Mouse (Mus musculus) hindbrain, embryonic 10.5 days (tissue): ENCODE results near the gene Gm42906. TPM values are rescaled to one million over a fixed set of nuclear protein-coding genes. Genes with fewer than 3 reads are reported as not detected.

Experiments used
- DNase-seq: peaks from one replicate; pipeline ENCODE4 v3.0.0-alpha.2; 2017; ENCODE audit warnings: low spot score
- H3K27ac ChIP-seq: fragments of 300-500 bp; sonication (generic); 2 replicates; pipeline ENCODE4 v1.5.1; 2016; ENCODE audit warnings: mild to moderate bottlenecking, moderate library complexity
- H3K27me3 ChIP-seq: fragments of 300-500 bp; sonication (generic); 2 replicates; pipeline ENCODE4 v1.6.1; 2016; ENCODE audit warnings: mild to moderate bottlenecking; ENCODE audit not compliant: poor library complexity, insufficient read depth, severe bottlenecking
- H3K36me3 ChIP-seq: fragments of 300-500 bp; sonication (generic); 2 replicates; pipeline ENCODE4 v1.6.1; 2016; ENCODE audit warnings: mild to moderate bottlenecking, moderate library complexity
- H3K4me1 ChIP-seq: fragments of 300-500 bp; sonication (generic); replicated peaks from 2 replicates; pipeline ENCODE4 v1.6.1; 2016; ENCODE audit warnings: mild to moderate bottlenecking
- H3K4me3 ChIP-seq: fragments of 300-500 bp; sonication (generic); 2 replicates; pipeline ENCODE4 v1.5.1; 2016; ENCODE audit warnings: mild to moderate bottlenecking, moderate library complexity
- H3K9me3 ChIP-seq: fragments of 300-500 bp; sonication (generic); 2 replicates; pipeline ENCODE4 v1.6.1; 2016; ENCODE audit warnings: mild to moderate bottlenecking, moderate library complexity
- WGBS: fragments of 180-500 bp; shearing (Covaris S2); methylation state at CpG from one replicate; pipeline ENCODE4 v1.1.7; 2016; 5-methylcytosine and 5-hydroxymethylcytosine counted together
- polyA plus RNA-seq: library from polyadenylated mRNA; unstranded; fragments of >200 nt; fragmentation: Nextera tagmentation; extraction: Ambion mirVana; gene quantifications from 2 replicates; pipeline ENCODE4 v1.2.1, GENCODE M21; 2016

Gene Gm42906
- polyA plus RNA-seq, 1 experiment from 2014 or later = not detected

- H3K27me3 ChIP-seq = no peaks in the 10 kb centered on the region
- no peaks in the 10 kb centered on the region for H3K9me3 ChIP-seq
- DNase-seq = no peak
- H3K27ac ChIP-seq = no peak overlapping the region
- H3K4me3 ChIP-seq = no peak overlapping the region
- peaks cover 13% of the 10 kb centered on the region; the same call in 1 of the 2 replicates for H3K36me3 ChIP-seq
- WGBS = 93% methylated on average over 6 of the region's 6 CpGs
- H3K4me1 ChIP-seq = no peaks in the 10 kb centered on the region
These were observed 381.8 kb downstream of the Gm42906 start for GRCm38 (mm10) chr5:151046131-151046530.

GRCm38 (mm10) chr5:151042911-151043310, 385.1 kb downstream of the Gm42906 start:
- Histone ChIP-seq H3K9me3 (no peaks in the 10 kb centered on the region), H3K36me3 (peaks cover 10% of the 10 kb centered on the region; the same call in 1 of the 2 replicates), H3K4me1 (no peaks in the 10 kb centered on the region), H3K4me3 (no peak overlapping the region), H3K27ac (no peak overlapping the region), H3K27me3 (no peaks in the 10 kb centered on the region)
- DNase-seq = no peak
- 93% methylated on average over 5 of the region's 5 CpGs for WGBS

- no peak overlapping the region for H3K27ac ChIP-seq
- WGBS = 88% methylated on average over 7 of the region's 7 CpGs
- no peaks in the 10 kb centered on the region for H3K36me3 ChIP-seq
- DNase-seq = no peak
- H3K9me3 ChIP-seq = 0 out of 2 replicates have a peak, but pooled peaks cover 3% of the 10 kb centered on the region
- peaks cover 4% of the 10 kb centered on the region; the same call in 1 of the 2 replicates for H3K4me1 ChIP-seq
- no peaks in the 10 kb centered on the region for H3K27me3 ChIP-seq
- H3K4me3 ChIP-seq = no peak overlapping the region
These were observed 390.1 kb downstream of the Gm42906 start for GRCm38 (mm10) chr5:151037871-151038270.

GRCm38 (mm10) chr5:151034715-151035512, 393.0 kb downstream of the Gm42906 start:
- H3K36me3 ChIP-seq = no peaks in the 10 kb centered on the region
- no peaks in the 10 kb centered on the region for H3K27me3 ChIP-seq
- H3K9me3 ChIP-seq = 0 out of 2 replicates have a peak, but pooled peaks cover 3% of the 10 kb centered on the region
- no peak for DNase-seq
- no peak overlapping the region for H3K4me3 ChIP-seq
- no peak overlapping the region for H3K27ac ChIP-seq
- H3K4me1 ChIP-seq = peaks cover 4% of the 10 kb centered on the region; the same call in 1 of the 2 replicates
- WGBS = 78% methylated on average over 9 of the region's 9 CpGs

GRCm38 (mm10) chr5:151028906-151029305, 399.1 kb downstream of the Gm42906 start:
- Histone ChIP-seq H3K4me3 (no peak overlapping the region), H3K36me3 (no peaks in the 10 kb centered on the region), H3K4me1 (peaks cover 14% of the 10 kb centered on the region; the same call in 1 of the 2 replicates), H3K27me3 (no peaks in the 10 kb centered on the region), H3K9me3 (0 out of 2 replicates have a peak, but pooled peaks cover 3% of the 10 kb centered on the region), H3K27ac (no peak overlapping the region)
- WGBS = 74% methylated on average over 6 of the region's 6 CpGs
- DNase-seq = no peak

GRCm38 (mm10) chr5:151027171-151027570, 400.8 kb downstream of the Gm42906 start:
- Histone ChIP-seq H3K4me3 (no peak overlapping the region), H3K27me3 (no peaks in the 10 kb centered on the region), H3K36me3 (no peaks in the 10 kb centered on the region), H3K9me3 (no peaks in the 10 kb centered on the region), H3K27ac (no peak overlapping the region), H3K4me1 (peaks cover 26% of the 10 kb centered on the region)
- WGBS = 54% methylated on average over 7 of the region's 7 CpGs
- DNase-seq = peak; percentile 25

- H3K9me3 ChIP-seq = no peaks in the 10 kb centered on the region
- 87% methylated on average over 4 of the region's 4 CpGs for WGBS
- H3K27ac ChIP-seq = no peak overlapping the region
These were observed 401.9 kb downstream of the Gm42906 start for GRCm38 (mm10) chr5:151026069-151026468.

GRCm38 (mm10) chr5:151024483-151024882, 403.5 kb downstream of the Gm42906 start:
- Histone ChIP-seq H3K4me3 (no peak overlapping the region), H3K9me3 (no peaks in the 10 kb centered on the region), H3K4me1 (peaks cover 30% of the 10 kb centered on the region), H3K27me3 (no peaks in the 10 kb centered on the region), H3K27ac (no peak overlapping the region), H3K36me3 (no peaks in the 10 kb centered on the region)
- DNase-seq = no peak
- 73% methylated on average over 2 of the region's 2 CpGs for WGBS

More at GRCm38 (mm10) chr5:151026069-151026468, 401.9 kb downstream of the Gm42906 start:
- H3K27me3 ChIP-seq = no peaks in the 10 kb centered on the region
- peaks cover 26% of the 10 kb centered on the region for H3K4me1 ChIP-seq
- H3K4me3 ChIP-seq = no peak overlapping the region
- DNase-seq = no peak
- H3K36me3 ChIP-seq = no peaks in the 10 kb centered on the region

- WGBS = 10% methylated on average over 8 of the region's 8 CpGs
- Histone ChIP-seq H3K27me3 (no peaks in the 10 kb centered on the region), H3K4me1 (peaks cover 30% of the 10 kb centered on the region), H3K36me3 (no peaks in the 10 kb centered on the region), H3K27ac (peak overlapping the region; percentile 45; the same call in 1 of the 2 replicates), H3K4me3 (no peak overlapping the region), H3K9me3 (no peaks in the 10 kb centered on the region)
- peak; percentile 36 for DNase-seq
These were observed 404.5 kb downstream of the Gm42906 start for GRCm38 (mm10) chr5:151023461-151023860.

- Histone ChIP-seq H3K27me3 (no peaks in the 10 kb centered on the region), H3K27ac (no peak overlapping the region), H3K9me3 (no peaks in the 10 kb centered on the region), H3K36me3 (no peaks in the 10 kb centered on the region), H3K4me1 (peaks cover 28% of the 10 kb centered on the region), H3K4me3 (no peak overlapping the region)
- DNase-seq = no peak
- 19% methylated on average over 1 of the region's 1 CpGs for WGBS
These were observed 405.0 kb downstream of the Gm42906 start for GRCm38 (mm10) chr5:151022939-151023338.

GRCm38 (mm10) chr5:151022026-151022425, 405.9 kb downstream of the Gm42906 start:
- H3K36me3 ChIP-seq = no peaks in the 10 kb centered on the region
- no peak overlapping the region for H3K27ac ChIP-seq
- no peak overlapping the region for H3K4me3 ChIP-seq
- peaks cover 21% of the 10 kb centered on the region for H3K4me1 ChIP-seq
- no peaks in the 10 kb centered on the region for H3K27me3 ChIP-seq
- no peaks in the 10 kb centered on the region for H3K9me3 ChIP-seq
- no peak for DNase-seq
- 83% methylated on average over 7 of the region's 7 CpGs for WGBS

- Histone ChIP-seq H3K27ac (peak overlapping the region; percentile 13; the same call in 1 of the 2 replicates), H3K4me3 (no peak overlapping the region), H3K4me1 (peaks cover 18% of the 10 kb centered on the region), H3K36me3 (no peaks in the 10 kb centered on the region), H3K27me3 (no peaks in the 10 kb centered on the region), H3K9me3 (no peaks in the 10 kb centered on the region)
- DNase-seq = no peak
- WGBS = 81% methylated on average over 14 of the region's 14 CpGs
These were observed 407.1 kb downstream of the Gm42906 start for GRCm38 (mm10) chr5:151020831-151021230.
